Mouse (Mus musculus) heart, embryonic 14.5 days (tissue): ENCODE measurements around the gene Ttc7b. TPM values are rescaled to one million over a fixed set of nuclear protein-coding genes. Genes with fewer than 3 reads are reported as not detected.

Source experiments
- ATAC-seq: fragments of 200-750 bp; cut with Nextera tagmentation; 2 replicates; pipeline ENCODE4 v1.8.0; 2017; ENCODE audit warnings: low read depth, moderate TSS enrichment; ENCODE audit not compliant: insufficient number of reproducible peaks, insufficient read depth, low FRiP score
- H3K27ac ChIP-seq, 2 experiments: fragments of 200-500 bp in 1 of 2; fragments of 300-500 bp in 1 of 2; sonication (generic) in 1 of 2; replicated peaks in 1 of 2; 2 replicates each; pipeline ENCODE4 v1.5.1; 2012 to 2014; ENCODE audit warnings: low read depth in 2 of 2, low read length in 2 of 2, control low read depth in 1 of 2, mild to moderate bottlenecking in 1 of 2, mixed read lengths in 1 of 2; ENCODE audit not compliant: control insufficient read depth in 1 of 2, insufficient read depth in 1 of 2
- H3K27me3 ChIP-seq: fragments of 300-500 bp; sonication (generic); 2 replicates; pipeline ENCODE4 v1.6.1; 2014; ENCODE audit warnings: mild to moderate bottlenecking, low read length, control low read depth; ENCODE audit not compliant: control insufficient read depth, insufficient read depth
- H3K36me3 ChIP-seq: fragments of 300-500 bp; sonication (generic); 2 replicates; pipeline ENCODE4 v1.6.1; 2014; ENCODE audit warnings: mild to moderate bottlenecking, control low read depth, low read length, mixed read lengths; ENCODE audit not compliant: control insufficient read depth, insufficient read depth
- H3K4me1 ChIP-seq, 2 experiments: fragments of 200-500 bp in 1 of 2; fragments of 300-500 bp in 1 of 2; sonication (generic) in 1 of 2; 2 replicates each; pipeline ENCODE4 v1.6.1; 2012 to 2014; ENCODE audit warnings: low read length in 2 of 2, control low read depth in 1 of 2, mixed read lengths in 1 of 2; ENCODE audit not compliant: control insufficient read depth in 2 of 2, insufficient read depth in 2 of 2
- H3K4me2 ChIP-seq: fragments of 300-500 bp; sonication (generic); 2 replicates; pipeline ENCODE4 v1.6.1; 2014; ENCODE audit warnings: mild to moderate bottlenecking, low read length
- H3K4me3 ChIP-seq, 2 experiments: fragments of 200-500 bp in 1 of 2; fragments of 300-500 bp in 1 of 2; sonication (generic) in 1 of 2; 2 replicates each; pipeline ENCODE4 v1.5.1; 2012 to 2014; ENCODE audit warnings: low read length in 2 of 2, mild to moderate bottlenecking in 2 of 2, control low read depth in 1 of 2, low read depth in 1 of 2, moderate library complexity in 1 of 2; ENCODE audit not compliant: control insufficient read depth in 1 of 2, insufficient read depth in 1 of 2
- H3K9ac ChIP-seq: fragments of 300-500 bp; sonication (generic); 2 replicates; pipeline ENCODE4 v1.6.1; 2014; ENCODE audit warnings: mild to moderate bottlenecking, low read length
- H3K9me3 ChIP-seq: fragments of 300-500 bp; sonication (generic); 2 replicates; pipeline ENCODE4 v1.6.1; 2016; ENCODE audit warnings: low read length, control low read depth; ENCODE audit not compliant: control insufficient read depth
- WGBS: fragments of 180-500 bp; shearing (Covaris S2); extraction: QIAGEN DNeasy Blood & Tissue Kit; methylation state at CpG from one replicate; pipeline ENCODE4 v1.1.7; 2014; 5-methylcytosine and 5-hydroxymethylcytosine counted together
- polyA plus RNA-seq: library from polyadenylated mRNA; unstranded; fragments of >200 nt; fragmentation: Nextera tagmentation; extraction: Ambion mirVana; gene quantifications from 2 replicates; pipeline ENCODE4 v1.2.1, GENCODE M21; 2014

Ttc7b gene
- polyA plus RNA-seq, 1 experiment from 2014 or later = 16.5 TPM

DNA sequence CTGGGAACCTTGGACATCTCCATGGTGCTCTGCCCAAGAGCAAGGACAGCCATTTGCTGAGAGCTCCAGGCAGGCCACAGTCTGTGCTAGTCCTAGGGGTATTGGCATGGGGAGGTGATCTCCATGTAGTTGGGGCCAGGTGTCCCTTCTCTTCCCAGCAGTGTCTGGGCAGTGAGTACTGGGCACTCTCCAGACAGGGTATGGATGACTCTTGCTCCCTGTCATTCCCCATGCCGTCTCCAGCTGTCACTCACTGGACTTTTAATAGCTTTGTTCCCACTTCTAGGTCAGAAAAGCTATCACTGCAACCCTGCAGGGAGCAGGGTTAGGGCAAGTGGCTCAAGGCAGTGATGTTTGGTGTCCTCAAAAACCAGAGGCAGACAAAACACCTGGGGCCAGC lies 214.3 kb downstream of the Ttc7b start:
- H3K27me3 ChIP-seq = no peaks in the 10 kb centered on the region
- no peak overlapping the region for H3K27ac ChIP-seq
- H3K36me3 ChIP-seq = peaks cover 10% of the 10 kb centered on the region; the same call in 1 of the 2 replicates
- no peak overlapping the region for H3K4me3 ChIP-seq
- 43% methylated on average over 1 of the region's 1 CpGs for WGBS
- no peak for ATAC-seq
- H3K4me1 ChIP-seq = peaks cover 11 to 13% of the 10 kb centered on the region in 2 experiments
- no peaks in the 10 kb centered on the region for H3K9me3 ChIP-seq
- H3K9ac ChIP-seq = no peak overlapping the region
- no peak overlapping the region for H3K4me2 ChIP-seq

GRCm38 (mm10) chr12:100305051-100305673 lies 215.5 kb downstream of the Ttc7b start:
- Histone ChIP-seq H3K4me1 (peaks cover 11 to 13% of the 10 kb centered on the region in 2 experiments), H3K27me3 (no peaks in the 10 kb centered on the region), H3K27ac (no peak overlapping the region), H3K9me3 (no peaks in the 10 kb centered on the region), H3K36me3 (peaks cover 15% of the 10 kb centered on the region; the same call in 1 of the 2 replicates), H3K4me3 (no peak overlapping the region), H3K4me2 (no peak overlapping the region), H3K9ac (no peak overlapping the region)
- no peak for ATAC-seq
- 87% methylated on average over 4 of the region's 4 CpGs for WGBS

DNA sequence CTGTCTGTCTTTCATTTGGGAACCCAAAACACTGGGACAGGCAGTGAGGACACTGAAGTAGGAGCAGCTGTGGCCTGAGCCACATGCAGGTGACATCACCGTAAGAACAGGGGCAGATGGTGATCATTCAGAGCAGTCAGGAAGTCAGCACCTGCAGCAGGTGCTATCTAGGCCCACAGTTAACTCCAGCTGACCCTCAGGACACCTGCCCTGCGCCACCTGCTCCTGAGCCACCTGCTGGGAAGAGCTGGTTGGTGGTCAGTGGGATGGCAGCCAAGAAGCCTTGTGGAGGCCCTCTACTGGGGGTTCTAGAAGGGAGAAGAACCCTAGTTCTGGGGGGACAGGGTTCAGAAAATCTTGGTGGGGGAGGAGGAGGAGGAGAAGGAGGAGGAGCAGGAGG lies 216.3 kb downstream of the Ttc7b start:
- H3K4me1 ChIP-seq = peaks cover 18 to 20% of the 10 kb centered on the region in 2 experiments
- no peak overlapping the region for H3K4me2 ChIP-seq
- peaks cover 13% of the 10 kb centered on the region; the same call in 1 of the 2 replicates for H3K36me3 ChIP-seq
- ATAC-seq = no peak
- 80% methylated on average over 2 of the region's 2 CpGs for WGBS
- H3K27me3 ChIP-seq = no peaks in the 10 kb centered on the region
- no peak overlapping the region for H3K27ac ChIP-seq
- no peaks in the 10 kb centered on the region for H3K9me3 ChIP-seq
- no peak overlapping the region for H3K9ac ChIP-seq
- H3K4me3 ChIP-seq = no peak overlapping the region

DNA sequence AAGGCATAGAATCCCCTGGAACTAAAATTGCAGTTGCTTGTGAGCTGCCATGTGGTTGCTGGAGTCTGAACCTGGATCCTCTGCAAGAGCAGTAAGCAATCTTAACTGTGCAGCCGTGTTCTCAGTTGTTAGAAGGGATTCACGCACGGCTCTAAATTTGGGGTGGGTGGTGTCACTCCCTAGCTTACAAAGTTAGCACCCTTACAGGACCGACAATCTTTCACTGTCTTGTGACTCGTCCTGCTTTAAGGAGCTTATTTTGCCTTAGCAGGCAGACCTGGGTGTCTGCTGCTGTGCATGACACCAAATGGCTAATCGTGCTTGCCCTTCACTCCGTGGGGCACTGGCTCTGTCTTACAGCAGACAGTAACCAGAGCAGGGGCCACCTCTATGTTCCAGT lies 217.5 kb downstream of the Ttc7b start:
- Histone ChIP-seq H3K9me3 (no peaks in the 10 kb centered on the region), H3K4me2 (no peak overlapping the region), H3K4me3 (no peak overlapping the region), H3K9ac (no peak overlapping the region), H3K4me1 (peaks cover 21 to 22% of the 10 kb centered on the region in 2 experiments), H3K27ac (no peak overlapping the region), H3K27me3 (no peaks in the 10 kb centered on the region), H3K36me3 (peaks cover 13% of the 10 kb centered on the region; the same call in 1 of the 2 replicates)
- 57% methylated on average over 7 of the region's 7 CpGs for WGBS
- ATAC-seq = no peak

- H3K27me3 ChIP-seq = no peaks in the 10 kb centered on the region
- no peak for ATAC-seq
- no peak overlapping the region for H3K9ac ChIP-seq
- peaks cover 10 to 13% of the 10 kb centered on the region in 2 experiments for H3K4me1 ChIP-seq
- H3K36me3 ChIP-seq = peaks cover 13% of the 10 kb centered on the region; the same call in 1 of the 2 replicates
- 89% methylated on average over 5 of the region's 5 CpGs for WGBS
- no peak overlapping the region for H3K4me3 ChIP-seq
- no peak overlapping the region for H3K27ac ChIP-seq
- H3K9me3 ChIP-seq = 0 out of 2 replicates have a peak, but pooled peaks cover 2% of the 10 kb centered on the region
- no peak overlapping the region for H3K4me2 ChIP-seq
Measured at GRCm38 (mm10) chr12:100300446-100300845, 220.2 kb downstream of the Ttc7b start.

DNA sequence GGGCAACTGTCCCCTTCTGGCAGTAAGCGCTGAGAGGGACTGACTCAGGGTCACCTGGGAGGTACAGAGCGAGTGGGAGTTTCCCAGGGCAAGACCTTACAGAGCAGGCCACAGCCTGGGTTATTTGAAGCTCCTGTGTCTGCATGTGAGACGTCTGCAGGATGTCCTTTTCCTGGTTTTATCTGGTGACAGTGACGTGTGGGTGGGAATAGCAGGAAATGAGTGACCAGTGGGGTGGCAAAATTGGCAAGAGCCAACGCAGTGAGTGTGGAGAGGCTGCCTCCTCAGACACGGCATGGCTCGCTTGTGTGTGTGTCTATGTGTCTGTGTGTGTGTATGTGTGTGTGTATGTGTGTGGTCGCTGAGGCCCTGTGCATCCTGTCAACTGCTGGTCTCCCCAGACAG lies 221.3 kb downstream of the Ttc7b start:
- peak; percentile 68 for ATAC-seq
- H3K27me3 ChIP-seq = no peaks in the 10 kb centered on the region
- H3K36me3 ChIP-seq = peaks cover 13% of the 10 kb centered on the region; the same call in 1 of the 2 replicates
- H3K4me2 ChIP-seq = no peak overlapping the region
- WGBS = 44% methylated on average over 8 of the region's 8 CpGs
- peaks cover 8% of the 10 kb centered on the region; the same call in 1 of the 2 replicates for H3K9me3 ChIP-seq
- peaks cover 10 to 13% of the 10 kb centered on the region in 2 experiments for H3K4me1 ChIP-seq
- H3K4me3 ChIP-seq = no peak overlapping the region
- peak overlapping the region in 1 of 2 experiments; percentile 11; a peak in 1 of 4 replicates for H3K27ac ChIP-seq
- H3K9ac ChIP-seq = no peak overlapping the region

DNA sequence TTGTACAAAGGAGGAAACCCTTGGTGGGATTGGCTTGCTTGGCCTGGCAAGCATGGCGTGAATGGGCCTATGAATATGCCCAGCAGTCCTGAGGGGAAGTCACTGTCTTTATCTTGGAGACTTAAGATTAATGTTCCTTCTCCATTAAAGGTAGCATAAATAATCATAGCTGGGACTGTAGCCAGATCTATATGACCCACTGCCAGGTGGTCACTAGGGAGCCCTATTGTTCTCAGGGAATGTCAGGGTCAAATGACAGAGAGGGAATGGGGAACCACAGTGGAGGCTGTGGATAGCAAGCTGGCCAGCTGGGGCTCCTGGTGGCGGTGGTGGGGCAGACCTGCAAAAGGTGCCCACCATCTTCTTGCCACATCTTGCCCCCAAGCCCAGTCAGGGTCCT lies 221.8 kb downstream of the Ttc7b start:
- Histone ChIP-seq H3K27me3 (no peaks in the 10 kb centered on the region), H3K4me3 (no peak overlapping the region), H3K4me1 (peaks cover 14 to 15% of the 10 kb centered on the region in 2 experiments), H3K27ac (no peak overlapping the region), H3K9me3 (peaks cover 8% of the 10 kb centered on the region; the same call in 1 of the 2 replicates), H3K36me3 (peaks cover 13% of the 10 kb centered on the region; the same call in 1 of the 2 replicates), H3K9ac (no peak overlapping the region), H3K4me2 (no peak overlapping the region)
- 79% methylated on average over 2 of the region's 2 CpGs for WGBS
- no peak; the same call in 1 of the 2 replicates for ATAC-seq
